Mouse (Mus musculus): ENCODE data around the gene Metap1d. TPM values are rescaled to one million over a fixed set of nuclear protein-coding genes. Genes with fewer than 3 reads are reported as not detected.

Metap1d gene
- total and polyA plus RNA-seq, 3 experiments = 19.5 to 28.5 TPM; not detected in 1

GRCm38 (mm10) chr2:71483046-71483716 is 30.1 kb downstream of the Metap1d start:
- no peaks in the 10 kb centered on the region for H3K79me2 ChIP-seq (ENCODE audit: control insufficient read depth, insufficient read depth, low read length, poor library complexity)
- H3K4me1 ChIP-seq (ENCODE audit: control insufficient read depth in 1 of 2, insufficient read depth in 2 of 2, low read length in 2 of 2) = peaks cover 0 to 7% of the 10 kb centered on the region in 2 experiments; a peak in 3 of 4 replicates
- no peak for TF ChIP-seq NRF1 (IDR thresholded peaks at IDR 0.05; ENCODE audit: insufficient read depth, low read depth, low read length, poor library complexity, severe bottlenecking)
- TF ChIP-seq TBP (IDR thresholded peaks at IDR 0.05; ENCODE audit: low read depth, low read length) = no peak
- no peak for TF ChIP-seq E2F4 (IDR thresholded peaks at IDR 0.05; ENCODE audit: borderline replicate concordance, low read depth, low read length)
- no peak for TF ChIP-seq ELF1 (IDR thresholded peaks at IDR 0.05; ENCODE audit: low read depth, low read length)
- TF ChIP-seq HCFC1 (IDR thresholded peaks at IDR 0.05; ENCODE audit: low read depth, low read length) = no peak
- TF ChIP-seq ZC3H11A (IDR thresholded peaks at IDR 0.05; ENCODE audit: low read depth, low read length) = no peak
- TF ChIP-seq USF2 (IDR thresholded peaks at IDR 0.05; ENCODE audit: borderline replicate concordance in 1 of 2, insufficient read depth in 1 of 2, low read depth in 1 of 2, low read length in 2 of 2) = no peak
- TF ChIP-seq MAZ (IDR thresholded peaks at IDR 0.05; ENCODE audit: low read depth, low read length) = no peak
- TF ChIP-seq MYB (IDR thresholded peaks at IDR 0.05; ENCODE audit: low read depth, low read length) = no peak
- no peak for TF ChIP-seq ETS1 (IDR thresholded peaks at IDR 0.05; ENCODE audit: low read depth, low read length)
- no peak for TF ChIP-seq ZMIZ1 (IDR thresholded peaks at IDR 0.05; ENCODE audit: low read depth, low read length)
- TF ChIP-seq SIN3A (IDR thresholded peaks at IDR 0.05; ENCODE audit: low read length) = no peak
- TF ChIP-seq POLR2A (IDR thresholded peaks at IDR 0.05; ENCODE audit: control insufficient read depth in 1 of 2, insufficient read depth in 1 of 2, low read depth in 1 of 2, low read length in 2 of 2, poor library complexity in 1 of 2) = no peak
- no peak for TF ChIP-seq MAX (IDR thresholded peaks at IDR 0.05; ENCODE audit: low read length)
- TF ChIP-seq MXI1 (IDR thresholded peaks at IDR 0.05; ENCODE audit: low read depth, low read length) = no peak
- no peak for TF ChIP-seq RCOR1 (IDR thresholded peaks at IDR 0.05; ENCODE audit: low read depth, low read length)
- TF ChIP-seq ZKSCAN1 (IDR thresholded peaks at IDR 0.05; ENCODE audit: low read depth, low read length) = no peak
- TF ChIP-seq EP300 (IDR thresholded peaks at IDR 0.05; ENCODE audit: low read depth in 1 of 2, low read length in 2 of 2) = no peak
- no peak for TF ChIP-seq CHD2 (IDR thresholded peaks at IDR 0.05; ENCODE audit: low read length)
- TF ChIP-seq USF1 (IDR thresholded peaks at IDR 0.05; ENCODE audit: low read depth, low read length) = no peak
- H3K36me3 ChIP-seq (ENCODE audit: control insufficient read depth in 1 of 2, insufficient read depth in 2 of 2, low read length in 2 of 2) = peaks cover 0 to 6% of the 10 kb centered on the region in 2 experiments; a peak in 2 of 4 replicates
- H3K4me3 ChIP-seq (ENCODE audit: control insufficient read depth in 1 of 2, insufficient read depth in 1 of 2, low read depth in 2 of 2, low read length in 2 of 2) = no peak overlapping the region
- no peak for DNase-seq (ENCODE audit: low read depth, low spot score)
- H3K27me3 ChIP-seq (ENCODE audit: control insufficient read depth in 1 of 2, insufficient read depth in 2 of 2, low read length in 2 of 2) = no peaks in the 10 kb centered on the region
- no peak overlapping the region for H3K9ac ChIP-seq (ENCODE audit: control insufficient read depth, low read depth, low read length, poor library complexity, severe bottlenecking)
- H3K27ac ChIP-seq (ENCODE audit: control insufficient read depth, low read depth, low read length) = no peak overlapping the region
- H3K9me3 ChIP-seq (replicated peaks; ENCODE audit: insufficient read depth, low read length) = no peaks in the 10 kb centered on the region

- H3K4me3 ChIP-seq (ENCODE audit: control insufficient read depth in 1 of 2, insufficient read depth in 1 of 2, low read depth in 2 of 2, low read length in 2 of 2) = no peak overlapping the region
- H3K9me3 ChIP-seq (replicated peaks; ENCODE audit: insufficient read depth, low read length) = no peaks in the 10 kb centered on the region
- peaks cover 0 to 7% of the 10 kb centered on the region in 2 experiments; a peak in 3 of 4 replicates for H3K4me1 ChIP-seq (ENCODE audit: control insufficient read depth in 1 of 2, insufficient read depth in 2 of 2, low read length in 2 of 2)
- no peak overlapping the region for H3K9ac ChIP-seq (ENCODE audit: control insufficient read depth, low read depth, low read length, poor library complexity, severe bottlenecking)
- no peak overlapping the region for H3K27ac ChIP-seq (ENCODE audit: control insufficient read depth, low read depth, low read length)
- no peaks in the 10 kb centered on the region for H3K27me3 ChIP-seq (ENCODE audit: control insufficient read depth in 1 of 2, insufficient read depth in 2 of 2, low read length in 2 of 2)
- no peak for TF ChIP-seq ZKSCAN1 (IDR thresholded peaks at IDR 0.05; ENCODE audit: low read depth, low read length)
- TF ChIP-seq ZMIZ1 (IDR thresholded peaks at IDR 0.05; ENCODE audit: low read depth, low read length) = no peak
- TF ChIP-seq NRF1 (IDR thresholded peaks at IDR 0.05; ENCODE audit: insufficient read depth, low read depth, low read length, poor library complexity, severe bottlenecking) = no peak
- no peak for DNase-seq (ENCODE audit: low read depth, low spot score)
- H3K36me3 ChIP-seq (ENCODE audit: control insufficient read depth in 1 of 2, insufficient read depth in 2 of 2, low read length in 2 of 2) = peaks cover 0 to 6% of the 10 kb centered on the region in 2 experiments; a peak in 2 of 4 replicates
- no peaks in the 10 kb centered on the region for H3K79me2 ChIP-seq (ENCODE audit: control insufficient read depth, insufficient read depth, low read length, poor library complexity)
Observed at GRCm38 (mm10) chr2:71483717-71484066, 30.6 kb downstream of the Metap1d start.

All from MEL (cell line).